Mouse (Mus musculus) thymus, postnatal 25 days (tissue): ENCODE data around the gene Gmppa.

ENCODE experiments used
- DNase-seq: peaks from one replicate; pipeline ENCODE4 v3.0.0; 2022

Gene Gmppa

DNA sequence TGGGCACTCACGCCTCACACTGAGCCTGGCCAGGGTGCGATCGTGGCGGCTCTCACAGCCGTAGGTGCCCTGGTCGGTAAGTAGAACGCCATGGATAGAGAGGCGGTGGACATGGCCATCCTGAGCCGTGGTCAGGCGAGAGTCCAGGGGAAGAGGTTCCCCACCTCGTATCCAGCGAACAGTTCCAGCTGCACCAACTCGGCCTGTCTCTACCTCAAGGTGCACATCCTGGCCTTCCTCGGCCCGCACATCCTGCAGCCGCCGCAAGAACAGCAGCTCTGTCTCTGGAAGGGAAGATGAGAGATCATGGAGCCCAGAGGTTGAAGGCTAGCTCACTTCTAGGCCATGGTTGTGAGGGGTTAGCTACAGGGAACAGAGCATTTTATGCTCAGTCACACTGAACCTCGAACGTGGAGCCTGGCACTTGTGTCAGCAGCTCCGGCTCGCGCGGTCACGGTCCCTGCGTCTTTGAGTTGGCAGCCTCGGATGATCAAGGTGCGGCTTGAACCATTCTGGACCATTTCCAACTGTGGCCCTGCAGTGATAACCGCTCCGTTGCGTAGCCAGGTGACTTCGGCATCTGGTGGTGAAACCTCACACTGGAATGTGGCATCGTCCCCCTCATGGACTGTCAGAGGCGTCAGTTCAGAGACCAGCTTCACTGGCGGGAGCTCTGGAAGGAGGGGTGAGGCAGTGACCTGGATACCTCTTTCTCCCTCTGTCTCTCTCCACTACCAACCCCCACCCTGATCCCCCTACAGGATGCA is 55.2 kb downstream of the Gmppa start:
- no peak for DNase-seq

DNA sequence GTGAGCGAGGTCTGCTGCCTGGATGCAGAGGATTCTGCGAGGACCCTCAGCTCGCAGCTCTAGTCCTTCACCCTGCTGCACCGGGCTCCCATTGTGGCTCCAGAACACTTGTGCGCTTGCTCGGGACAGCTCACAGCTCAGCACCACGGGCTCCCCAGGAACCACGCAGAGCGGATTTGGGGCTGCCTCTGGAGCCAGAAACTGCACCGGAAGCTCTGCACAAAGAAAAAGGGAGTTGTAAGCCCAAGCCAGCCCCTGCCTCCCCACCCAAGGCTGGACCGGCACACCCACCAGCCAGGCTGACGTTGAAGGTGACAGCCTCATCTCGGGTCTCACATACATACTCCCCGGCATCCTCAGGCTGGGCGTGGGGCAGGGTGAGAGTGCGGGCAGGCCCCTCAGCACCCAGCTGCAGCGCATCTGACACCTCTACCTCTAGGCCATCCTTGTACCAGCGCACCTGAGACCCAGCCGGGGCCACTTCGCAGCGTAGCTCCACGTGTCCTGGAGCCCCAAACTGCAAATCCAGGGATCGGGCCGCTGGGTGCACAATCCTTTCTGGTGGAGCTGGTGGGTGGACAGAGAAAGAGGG is 56.9 kb downstream of the Gmppa start:
- DNase-seq: no peak
